Mouse (Mus musculus) spleen, postnatal 4 days (tissue): ENCODE measurements around the gene Nacc2.

Experiments used
- DNase-seq, 2 experiments: peaks; one replicate each; pipeline ENCODE4 v3.0.0; 2022; ENCODE audit warnings: low spot score in 2 of 2

Nacc2 gene

DNA sequence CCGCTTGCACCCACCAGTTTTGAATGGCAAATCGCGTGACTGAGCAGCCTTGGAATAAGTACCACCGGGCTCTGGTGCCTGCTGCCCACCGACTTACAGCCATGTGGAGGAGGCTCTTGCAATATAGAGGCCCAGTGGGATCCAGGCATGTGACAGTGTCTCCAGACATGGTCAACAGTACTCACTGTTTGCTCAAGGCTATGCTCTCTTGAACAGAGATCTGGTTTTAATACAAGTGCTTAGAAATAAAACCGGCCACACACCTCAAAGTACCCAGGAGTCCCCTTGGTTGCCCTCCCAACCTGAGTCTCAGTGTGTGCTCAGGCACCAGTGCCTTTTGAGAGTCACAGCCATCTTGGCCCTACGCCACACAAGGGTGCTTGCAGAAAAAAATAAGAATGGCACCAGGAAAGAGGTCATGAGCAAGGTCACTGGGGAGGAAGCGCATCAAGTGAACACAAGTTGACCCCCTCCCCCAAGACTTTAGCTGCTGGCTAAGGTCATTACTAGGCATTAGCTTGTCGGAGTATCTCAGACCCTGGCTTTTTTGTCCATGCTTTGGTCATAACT is at the start of gene Nacc2:
Gene Nacc2 (minus strand): TSS at position 142 of the 570 bp plus-strand sequence.
- no peak for DNase-seq

DNA sequence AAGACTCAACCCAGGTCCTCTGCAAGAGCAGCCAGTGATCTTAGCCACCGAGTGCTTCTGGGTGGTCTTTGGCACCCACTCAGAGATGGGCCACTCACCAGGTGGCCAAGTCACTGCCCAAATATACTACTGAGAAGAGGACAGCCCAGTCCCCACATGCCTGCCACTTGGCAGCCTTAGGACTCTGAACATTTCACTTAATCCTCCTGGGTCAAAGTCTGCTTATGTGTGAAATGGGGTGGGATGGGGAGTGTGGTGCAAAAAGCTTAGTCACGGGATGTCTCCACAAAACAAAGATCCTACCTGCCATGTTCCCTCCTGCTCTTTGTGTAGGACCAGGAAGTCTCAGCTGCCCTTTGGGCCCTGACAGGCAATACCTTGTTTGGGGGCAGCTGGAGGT is 49.1 kb upstream of the Nacc2 start:
- DNase-seq: no peak

DNA sequence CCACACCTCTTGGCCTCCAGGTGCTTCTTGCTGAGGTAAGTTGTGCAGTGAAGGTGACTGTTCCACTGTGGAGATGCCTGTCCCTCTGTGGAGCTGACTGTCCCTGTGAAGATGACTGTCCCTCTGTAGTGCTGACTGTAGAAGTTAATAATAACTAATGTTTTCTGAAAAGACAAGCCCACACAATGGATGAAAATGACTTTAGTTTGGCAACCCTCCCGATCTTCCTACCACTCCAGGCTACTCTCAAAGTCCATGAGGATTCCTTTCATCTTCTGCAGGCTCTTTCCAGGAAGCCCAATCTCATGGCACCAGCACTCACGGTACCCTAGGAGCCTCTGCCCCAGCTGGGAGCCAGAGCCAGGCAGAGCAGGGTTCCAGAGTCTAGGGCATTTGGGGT is 47.4 kb upstream of the Nacc2 start:
- no peak for DNase-seq

DNA sequence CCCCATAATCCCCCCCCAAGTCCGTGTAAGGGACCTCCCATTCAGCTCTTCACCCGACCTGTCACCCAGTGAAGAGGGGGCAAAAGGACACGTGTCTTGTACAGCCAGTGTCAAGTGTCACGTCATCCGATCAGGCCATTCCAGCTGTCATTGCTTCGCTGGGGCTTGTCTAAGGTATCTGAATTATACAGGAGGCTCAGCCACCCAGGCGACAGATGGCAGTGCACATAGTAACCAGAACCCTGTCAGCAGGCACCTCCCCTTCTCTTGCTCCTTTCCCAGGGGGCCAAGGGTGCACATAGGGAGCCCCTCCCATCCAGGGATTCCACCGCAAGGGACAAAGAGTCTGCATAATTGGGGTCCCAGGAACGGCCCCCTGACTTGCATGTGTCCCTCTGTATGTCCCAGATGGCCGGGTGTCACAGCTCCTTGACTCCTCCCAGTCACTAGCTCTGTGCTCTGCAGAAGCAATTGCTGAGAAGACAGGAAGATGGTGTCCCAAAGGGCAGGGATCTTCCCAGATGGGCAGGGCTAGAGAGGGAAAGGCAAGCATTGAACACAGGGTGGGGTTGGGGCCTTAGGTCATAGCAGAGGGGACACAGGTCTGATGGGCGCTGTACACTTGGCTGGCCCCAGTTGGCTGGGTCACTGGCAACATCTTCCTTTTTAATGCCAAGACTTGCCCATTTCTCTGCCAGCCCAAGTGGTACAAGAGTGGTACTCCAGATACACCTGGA is 46.0 kb upstream of the Nacc2 start:
- DNase-seq: no peak

DNA sequence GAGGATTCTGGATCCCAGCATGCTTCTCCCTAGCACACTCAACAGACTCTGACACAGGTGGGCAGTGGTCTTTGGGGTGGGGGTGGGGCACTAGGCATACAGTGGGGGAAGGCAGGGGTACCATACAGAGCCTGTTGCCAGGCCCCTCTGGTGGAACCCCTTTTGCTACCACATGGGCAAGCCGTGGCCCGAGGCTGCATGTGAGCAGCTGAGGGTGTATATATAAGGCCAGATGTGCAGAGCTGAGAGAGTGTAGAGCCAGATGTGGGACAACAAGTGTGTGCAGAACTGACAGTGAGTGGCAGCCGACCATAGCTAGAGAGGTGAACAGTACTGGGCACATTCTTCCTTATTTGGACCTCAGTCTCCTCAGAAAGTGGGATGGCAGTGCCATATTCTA is 43.9 kb upstream of the Nacc2 start:
- DNase-seq: no peak

DNA sequence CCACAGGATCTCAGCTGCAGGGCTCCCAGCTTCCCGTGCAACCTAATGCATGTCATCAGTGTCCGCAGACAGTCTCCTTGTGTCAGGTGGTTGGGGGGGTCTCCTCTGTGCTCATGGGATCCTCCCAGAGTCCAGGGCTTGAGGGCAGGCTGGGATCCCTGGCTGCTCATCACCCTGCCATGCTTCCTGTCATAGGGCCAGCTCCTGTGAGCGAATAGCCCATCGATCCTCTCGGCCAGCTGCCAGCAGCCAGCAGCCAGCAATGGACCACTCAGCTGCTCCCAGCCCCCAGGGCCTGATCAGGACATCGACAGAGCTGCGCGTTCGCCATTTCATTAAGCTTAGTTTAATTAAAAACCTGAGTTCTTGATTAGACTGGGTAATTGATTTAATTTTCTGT is 35.0 kb upstream of the Nacc2 start:
- no peak for DNase-seq

DNA sequence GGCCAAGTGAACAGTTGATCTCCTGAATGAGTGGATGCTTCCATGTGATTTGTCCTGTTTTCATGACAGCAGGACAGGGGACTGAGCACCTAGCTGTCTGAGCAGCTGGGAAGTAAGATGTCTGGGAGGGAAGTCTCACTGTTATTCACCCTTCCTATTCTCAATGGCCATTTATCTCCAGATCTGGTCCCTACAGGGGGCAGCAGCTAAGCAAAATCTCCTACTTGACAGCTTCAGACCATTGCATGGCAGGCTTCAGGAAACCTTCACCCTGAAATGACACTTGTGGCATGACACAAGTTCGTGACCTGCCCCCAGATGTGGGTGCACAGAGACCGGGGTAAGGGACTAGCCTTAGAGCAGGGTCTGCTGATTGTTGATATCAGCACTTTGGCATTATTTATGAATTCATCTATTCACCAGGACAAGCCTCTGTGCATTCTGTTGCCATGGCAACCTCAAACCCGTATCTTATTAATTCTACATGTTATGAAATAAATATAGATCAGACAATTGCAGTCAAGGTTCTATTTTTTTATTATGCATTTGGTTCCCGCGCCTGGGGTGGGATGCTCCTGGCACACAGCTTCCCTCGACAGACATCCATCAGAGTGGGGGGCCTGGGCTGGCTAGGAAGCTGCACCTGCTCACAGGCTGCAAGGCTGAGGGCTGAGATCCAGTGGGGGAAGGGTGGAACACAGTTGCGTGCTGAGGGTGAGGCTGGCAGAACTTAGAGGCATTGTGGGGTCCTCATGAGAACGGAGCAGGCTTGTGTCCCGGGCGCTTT is 33.4 kb upstream of the Nacc2 start:
- DNase-seq: no peak

DNA sequence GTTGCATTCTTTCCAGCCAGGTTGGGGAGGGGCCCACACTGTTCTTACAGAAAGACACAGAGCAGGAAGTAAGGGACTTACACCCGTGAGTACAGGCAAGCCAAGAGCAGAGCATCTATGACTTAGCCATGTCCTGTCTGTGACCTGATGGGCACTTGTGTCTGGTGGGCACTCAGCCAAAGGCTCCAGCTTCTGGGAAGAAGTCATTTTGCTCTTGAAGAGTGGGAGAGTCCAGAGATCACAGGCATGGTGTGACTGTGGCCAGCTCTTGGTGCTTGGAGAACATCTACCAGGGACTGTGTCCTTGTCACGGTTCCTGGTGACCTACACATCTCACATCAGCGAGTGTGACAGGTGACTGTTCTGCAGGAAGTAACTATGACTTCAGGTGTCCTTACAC is 32.7 kb upstream of the Nacc2 start:
- DNase-seq: no peak

DNA sequence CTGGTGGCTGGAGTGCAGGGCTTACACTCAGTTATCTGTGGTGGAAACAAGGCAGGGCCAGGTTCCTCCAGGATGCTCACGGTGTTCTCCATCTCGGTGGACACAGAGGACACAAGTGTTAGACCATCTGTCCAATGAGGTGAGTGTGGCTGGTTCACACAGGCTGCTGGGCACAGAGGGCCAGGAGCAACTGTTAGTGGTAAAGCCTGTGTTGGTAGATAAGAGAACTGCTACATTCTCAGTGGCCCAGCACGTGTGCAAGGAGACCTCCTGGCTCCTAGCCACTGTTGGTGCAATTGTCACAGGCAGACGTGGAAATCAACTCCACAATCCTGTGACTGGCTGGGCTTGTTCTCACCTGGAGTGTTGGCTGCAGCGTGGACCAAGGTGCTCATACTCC is 31.6 kb upstream of the Nacc2 start:
- peak in 1 of 2 experiments; percentile 26 for DNase-seq

DNA sequence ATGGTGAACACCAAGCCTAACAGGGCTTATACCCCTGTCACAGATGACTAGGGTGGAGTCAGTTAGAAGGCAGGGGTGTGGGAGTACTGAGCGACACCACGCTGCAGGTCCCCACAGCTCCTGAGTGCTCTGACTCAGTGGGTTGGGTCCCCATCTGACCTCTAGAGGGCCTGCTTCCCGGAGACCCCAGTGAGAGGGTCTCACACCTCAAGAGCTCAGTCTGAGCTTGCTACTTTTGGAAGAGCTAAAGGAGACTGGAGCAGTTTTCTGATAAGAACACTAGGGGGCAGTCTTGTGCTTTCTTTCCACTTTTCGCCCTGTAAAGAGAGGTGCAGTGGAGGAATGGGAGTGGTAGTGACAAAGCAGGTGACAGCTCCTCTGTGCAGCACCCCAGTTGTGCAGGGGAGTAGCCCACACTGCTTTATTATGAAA is 30.9 kb upstream of the Nacc2 start:
- peak in 1 of 2 experiments; percentile 53 for DNase-seq

DNA sequence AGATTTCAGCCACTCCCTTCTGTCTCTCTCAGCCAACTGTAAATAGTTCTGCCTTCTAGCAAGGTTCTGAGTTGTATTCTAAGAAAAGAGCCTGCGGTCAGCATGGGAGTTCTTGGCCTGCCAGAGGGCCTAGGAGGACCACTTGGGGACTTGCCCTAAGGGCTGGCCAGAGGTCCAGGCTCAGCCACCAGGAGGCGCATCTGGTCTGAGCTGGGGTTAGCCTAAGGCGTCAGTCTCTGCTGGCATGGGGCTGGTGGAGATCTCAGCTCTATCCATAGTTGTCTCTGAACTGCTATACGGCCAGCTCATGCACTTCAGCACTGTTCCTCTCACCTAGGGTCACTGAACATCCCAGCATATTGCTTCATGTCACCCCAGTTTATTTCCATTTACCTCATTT is 30.3 kb upstream of the Nacc2 start:
- peak; percentile 70 to 83 for DNase-seq

DNA sequence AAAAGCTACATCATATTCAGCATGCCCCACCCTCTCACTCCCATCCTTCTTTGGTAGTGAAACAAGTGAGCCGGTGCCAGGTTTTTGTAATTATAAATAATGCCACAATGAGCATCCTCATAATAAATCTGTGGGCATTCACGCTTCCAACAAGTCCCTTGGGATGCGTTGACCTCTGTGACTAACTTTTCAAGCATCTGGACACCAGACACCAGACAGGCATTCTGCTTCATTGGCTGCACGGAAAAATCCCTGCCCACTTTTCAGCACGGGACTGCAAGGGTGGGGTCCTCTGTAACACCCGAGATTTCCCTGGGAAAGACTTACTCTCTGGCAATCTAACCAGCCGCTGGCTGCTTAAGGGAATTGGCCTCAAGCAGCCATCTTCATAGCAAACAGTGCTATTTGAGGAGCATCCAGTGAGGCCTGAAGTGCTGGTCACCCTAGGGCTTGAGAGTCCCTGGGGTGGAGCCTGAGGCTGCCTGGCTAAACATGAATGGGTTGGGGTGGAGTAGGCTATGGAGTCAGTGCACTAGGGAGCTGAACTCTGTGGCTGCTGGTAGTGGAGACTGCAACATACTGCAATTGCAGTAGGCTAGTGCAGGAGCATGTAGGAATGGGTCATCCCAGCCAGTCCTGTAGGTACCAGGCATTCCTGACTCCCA is 24.8 kb upstream of the Nacc2 start:
- no peak for DNase-seq

DNA sequence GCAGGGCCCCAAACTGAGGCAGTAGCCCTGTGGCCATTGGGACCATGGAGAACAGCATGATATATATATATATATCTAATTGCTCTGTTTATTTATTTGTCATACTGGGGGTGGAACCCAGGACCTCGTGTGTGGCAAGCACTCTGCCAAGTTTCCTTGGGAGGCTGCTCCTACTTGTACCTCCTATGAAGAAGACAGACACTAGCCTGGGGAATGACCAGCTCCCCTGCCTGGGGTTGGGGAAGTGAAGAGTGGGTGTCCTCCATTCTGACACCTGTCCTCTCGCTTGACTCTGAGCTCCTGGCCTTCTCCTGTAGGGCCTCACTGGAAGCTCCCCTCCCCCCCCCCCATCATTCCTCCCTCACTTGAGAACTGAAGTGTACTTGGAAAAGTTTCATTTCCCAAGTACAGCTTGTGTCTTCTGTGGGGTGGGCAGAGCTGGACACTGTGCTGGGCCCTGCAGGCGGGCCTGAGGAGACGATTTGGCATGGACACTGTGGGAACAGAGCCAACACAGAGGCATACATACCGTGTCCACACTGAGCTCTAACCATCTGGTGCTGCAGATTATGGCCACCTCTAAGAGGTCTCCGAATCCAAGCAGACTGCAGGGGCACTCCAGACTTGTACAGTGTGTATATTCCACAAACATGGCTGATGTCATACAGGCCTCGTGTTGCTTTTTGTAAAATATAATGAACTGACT is 23.5 kb upstream of the Nacc2 start:
- no peak for DNase-seq

DNA sequence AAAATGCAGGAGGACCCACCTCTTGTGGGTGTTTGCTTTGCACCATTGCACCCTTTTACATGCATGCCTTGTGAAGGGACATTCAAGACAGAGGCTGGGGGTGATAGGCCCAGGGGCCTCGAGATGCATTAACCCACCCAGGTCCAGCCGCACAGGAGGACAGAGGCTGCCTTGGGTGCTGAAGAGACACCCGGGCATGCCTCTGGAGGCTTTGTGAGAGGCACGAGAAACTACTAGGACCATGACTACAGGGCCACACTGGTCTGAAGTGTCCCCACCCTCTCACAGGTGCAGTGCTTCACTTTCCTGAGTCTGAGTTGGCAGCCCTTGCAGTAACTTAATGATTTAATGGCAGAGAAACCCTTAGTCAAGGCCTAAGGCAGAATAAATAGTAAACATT is 22.1 kb upstream of the Nacc2 start:
- no peak for DNase-seq

DNA sequence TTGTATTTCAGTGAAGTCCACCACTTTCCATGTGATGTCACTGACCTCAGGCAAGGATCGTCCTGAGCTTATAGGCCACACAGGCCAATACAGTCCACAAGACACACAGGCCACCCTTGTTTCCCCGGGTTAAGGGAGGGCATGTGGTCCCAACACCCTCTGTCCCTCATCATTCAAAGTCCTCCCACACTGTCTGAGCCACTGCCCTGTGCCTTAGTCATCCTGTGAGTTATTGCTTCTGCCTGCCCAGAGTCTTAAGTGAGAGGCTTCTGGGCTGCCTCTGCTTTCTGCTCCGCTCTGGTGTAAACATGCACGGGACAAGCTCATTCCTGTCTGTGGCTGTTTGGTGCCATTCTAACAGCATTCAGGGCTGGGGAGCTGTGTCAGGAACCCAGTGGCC is 21.3 kb upstream of the Nacc2 start:
- DNase-seq: no peak

DNA sequence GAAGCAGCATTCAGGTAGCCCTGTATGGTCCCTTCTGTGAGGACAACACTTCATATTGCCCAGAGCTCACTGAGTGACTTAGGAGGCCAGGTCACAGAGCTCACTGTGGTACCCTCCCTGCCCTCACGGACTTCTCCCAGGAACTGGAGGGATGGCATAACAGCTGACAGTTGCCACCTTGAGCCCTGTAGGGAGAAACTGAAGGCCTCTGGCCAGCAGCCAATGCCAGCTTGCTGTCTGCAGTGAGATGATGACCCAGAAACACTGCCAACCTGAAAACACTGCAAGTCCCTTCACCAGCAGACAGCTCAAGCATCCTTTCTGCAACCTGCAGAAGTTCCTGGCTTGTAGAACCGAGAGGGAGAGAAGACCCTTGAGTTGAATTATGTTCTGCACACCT is 20.5 kb upstream of the Nacc2 start:
- DNase-seq: no peak

DNA sequence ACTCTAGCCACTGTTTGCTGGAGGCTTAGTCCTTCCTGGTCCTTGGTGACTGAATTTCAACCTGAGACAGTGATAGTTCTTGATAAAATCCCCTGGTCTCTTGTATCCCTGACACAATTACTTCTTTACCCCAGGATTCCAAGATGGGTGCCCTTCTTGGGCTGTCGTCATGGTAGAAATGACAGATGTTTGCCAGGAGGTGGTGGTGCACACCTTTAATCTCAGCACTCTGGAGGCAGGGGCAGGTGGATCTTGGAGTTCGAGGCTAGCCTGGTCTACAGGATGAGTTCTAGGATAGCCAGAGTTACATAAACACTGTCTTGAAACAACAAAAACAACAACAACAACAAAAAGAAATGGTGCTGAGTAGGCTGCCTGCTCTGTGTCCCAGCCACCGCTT is 20.0 kb upstream of the Nacc2 start:
- DNase-seq: no peak

DNA sequence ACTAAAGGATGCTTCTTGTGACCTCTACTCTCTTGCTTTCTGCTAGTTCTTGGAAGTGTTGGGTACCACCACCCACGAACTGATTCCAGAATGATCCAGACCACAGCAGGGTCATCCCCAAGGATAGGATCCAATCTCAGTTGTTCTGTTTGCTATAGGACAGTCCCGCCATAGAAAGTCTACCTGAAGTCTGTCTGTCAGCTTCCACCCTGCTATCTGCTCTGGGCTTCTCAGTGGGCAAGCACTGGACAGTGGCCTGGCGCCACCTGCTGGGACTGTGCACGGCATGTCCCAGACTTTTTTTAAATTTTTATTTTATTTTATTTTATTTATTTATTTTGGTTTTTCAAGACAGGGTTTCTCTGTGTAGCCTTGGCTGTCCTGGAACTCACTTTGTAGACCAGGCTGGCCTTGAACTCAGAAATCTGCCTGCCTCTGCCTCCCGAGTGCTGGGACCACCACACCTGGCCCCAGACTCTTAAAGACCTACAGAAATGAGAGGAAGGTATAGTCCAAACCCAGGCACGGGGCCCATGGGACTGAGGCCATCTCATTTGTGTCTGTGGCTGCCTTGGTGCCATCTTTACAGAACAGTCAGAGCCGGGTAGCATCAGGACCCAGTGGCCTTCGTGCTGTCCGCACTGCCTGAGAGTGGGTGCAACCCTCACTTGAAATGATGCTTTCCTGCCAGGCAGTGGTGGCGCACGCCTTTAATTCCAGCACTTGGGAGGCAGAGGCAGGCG is 19.0 kb upstream of the Nacc2 start:
- peak; percentile 65 to 82 for DNase-seq

DNA sequence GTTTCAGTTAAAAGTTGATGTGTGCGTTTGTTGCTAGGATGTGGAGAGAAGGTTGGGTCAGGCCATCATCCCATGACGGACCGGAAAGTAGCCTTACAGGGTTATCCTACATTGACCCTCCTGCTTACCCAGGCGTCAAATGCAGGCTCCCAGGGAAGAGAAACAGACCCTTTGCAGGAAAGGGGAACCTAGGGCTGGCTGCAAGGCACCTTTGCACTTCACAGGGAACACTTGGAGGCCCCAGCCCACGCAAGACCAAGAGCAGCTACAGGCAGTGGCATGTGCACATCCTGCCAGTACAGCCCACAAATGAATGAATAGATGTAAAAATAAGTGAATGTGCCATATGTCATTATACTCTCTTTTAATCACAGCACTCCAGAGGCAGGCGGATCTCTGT is 17.9 kb upstream of the Nacc2 start:
- DNase-seq: peak in 1 of 2 experiments; percentile 24

DNA sequence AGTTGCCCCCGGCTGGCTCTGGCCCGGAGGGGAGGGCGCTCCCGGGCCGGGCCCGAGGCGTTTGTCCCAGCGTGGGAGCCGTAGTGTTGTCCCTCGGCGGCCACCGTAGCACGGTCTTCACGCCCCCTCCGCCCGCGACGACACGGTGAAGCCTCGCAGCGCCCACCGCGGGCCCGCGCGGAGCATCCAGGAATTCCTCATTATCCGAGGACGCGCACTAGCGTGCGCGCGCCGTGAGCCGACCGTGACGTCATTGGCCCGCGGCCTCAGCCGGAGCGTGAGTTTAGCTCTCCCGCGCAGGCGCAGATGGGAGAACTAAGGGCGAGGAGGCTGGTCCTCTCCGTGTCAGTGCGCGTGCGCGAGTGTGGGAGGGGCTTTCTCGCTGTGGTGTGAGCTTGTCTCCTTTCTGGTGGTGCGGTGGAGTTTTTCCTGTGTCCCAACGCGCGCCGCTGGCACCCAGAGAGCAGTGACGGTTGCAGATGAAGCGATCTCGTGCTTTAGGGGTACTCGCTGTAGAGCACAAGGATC is 17.3 kb upstream of the Nacc2 start:
- peak; percentile 99 to 100 for DNase-seq
